Mouse (Mus musculus): ENCODE results near the gene 1700003F12Rik.

The 1700003F12Rik gene

DNA sequence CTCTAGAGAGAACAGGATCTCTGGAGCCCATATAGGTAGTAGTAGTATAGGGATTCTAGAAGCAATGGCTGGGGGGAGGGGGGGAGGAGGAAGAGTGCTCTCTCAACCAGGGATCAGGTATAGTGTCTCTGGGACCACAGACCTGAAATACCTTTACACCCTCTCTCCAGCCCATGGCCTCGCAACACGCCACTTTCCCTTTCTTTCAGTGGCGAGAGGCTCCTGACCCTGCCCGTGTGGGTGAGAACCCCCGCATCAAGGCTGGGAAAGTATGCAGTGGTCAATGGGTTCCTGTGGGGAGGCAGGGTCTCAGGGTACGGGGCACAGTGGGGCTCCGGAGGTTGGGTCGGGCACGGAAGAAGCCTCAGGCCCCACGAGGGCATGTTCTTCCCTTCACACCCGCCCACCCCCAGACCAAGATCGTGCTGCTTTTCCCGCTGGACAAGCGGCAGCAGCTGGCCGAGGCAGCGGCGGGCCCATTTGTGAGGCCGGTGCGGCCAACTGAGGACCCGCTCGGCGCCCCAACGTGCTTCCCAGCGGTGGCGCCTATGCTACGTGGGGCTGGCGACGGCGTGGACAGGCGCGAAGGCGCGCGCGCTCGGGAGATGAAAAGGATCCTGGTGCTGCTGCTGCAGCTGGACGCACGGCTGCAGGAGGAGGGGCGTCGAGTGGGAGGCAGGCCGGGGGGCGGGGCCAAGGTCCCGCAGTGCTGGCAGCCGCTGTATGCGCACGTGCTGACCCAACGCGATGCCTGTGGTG lies 2.4 kb downstream of the 1700003F12Rik start:
- peak; percentile 61 for DNase-seq (ENCODE audit: low read depth, low spot score)

GRCm38 (mm10) chr2:154549886-154550189 lies 3.0 kb downstream of the 1700003F12Rik start:
- DNase-seq (ENCODE audit: low read depth, low spot score) = no peak

GRCm38 (mm10) chr2:154550937-154551336 lies 4.1 kb downstream of the 1700003F12Rik start:
- no peak for DNase-seq (ENCODE audit: low read depth, low spot score)

DNA sequence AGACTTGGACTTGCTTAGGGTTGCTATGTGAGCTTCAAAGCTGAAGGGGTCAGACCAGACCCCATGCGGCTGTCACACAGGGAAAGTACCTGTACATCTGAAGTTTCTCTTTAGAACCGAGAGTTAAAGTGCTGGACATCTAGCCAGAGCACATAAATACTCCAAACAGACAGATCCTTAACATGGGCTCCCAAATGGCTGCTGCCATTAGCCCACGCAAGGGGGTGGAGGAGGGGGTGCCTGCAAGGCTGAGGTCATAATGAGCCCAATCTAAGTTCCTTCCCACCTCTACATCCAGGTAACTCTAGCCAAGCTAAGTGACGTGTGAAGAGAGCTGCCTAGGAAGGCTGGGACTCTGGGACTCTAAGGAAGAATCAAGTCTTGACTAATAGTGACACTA lies 4.6 kb downstream of the 1700003F12Rik start, which contains the start of gene Actl10:
Actl10 (plus strand) TSS at position 301 of the 400 bp plus-strand sequence.
- no peak for DNase-seq (ENCODE audit: low read depth, low spot score)

DNA sequence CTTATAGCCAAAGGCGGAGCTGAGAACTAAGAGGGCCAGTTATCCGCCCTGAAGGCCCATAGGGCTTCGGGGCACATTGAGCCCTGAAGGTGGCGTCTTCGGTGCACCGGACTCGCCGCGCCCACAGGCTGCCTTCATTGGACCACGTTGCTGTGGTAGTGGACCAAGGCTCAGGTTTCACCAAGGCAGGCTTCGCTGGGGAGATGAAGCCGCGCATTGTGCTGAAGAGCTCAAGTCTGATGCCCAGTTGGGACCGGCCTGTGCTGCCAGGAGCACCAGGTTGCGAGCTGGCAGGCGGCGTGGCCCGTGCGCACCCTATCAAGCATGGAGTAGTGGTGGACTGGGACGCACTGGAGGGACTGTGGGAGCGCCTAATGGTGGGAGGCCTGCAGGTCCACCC lies 5.0 kb downstream of the 1700003F12Rik start:
- no peak for DNase-seq (ENCODE audit: low read depth, low spot score)

GRCm38 (mm10) chr2:154552424-154552907 lies 5.6 kb downstream of the 1700003F12Rik start:
- DNase-seq (ENCODE audit: low read depth, low spot score) = peak; percentile 74

GRCm38 (mm10) chr2:154555235-154555634 lies 8.3 kb downstream of the 1700003F12Rik start:
- DNase-seq (ENCODE audit: low read depth, low spot score) = no peak

- no peak for DNase-seq (ENCODE audit: low read depth, low spot score)
These were observed 10.4 kb downstream of the 1700003F12Rik start for GRCm38 (mm10) chr2:154557184-154557832.

DNA sequence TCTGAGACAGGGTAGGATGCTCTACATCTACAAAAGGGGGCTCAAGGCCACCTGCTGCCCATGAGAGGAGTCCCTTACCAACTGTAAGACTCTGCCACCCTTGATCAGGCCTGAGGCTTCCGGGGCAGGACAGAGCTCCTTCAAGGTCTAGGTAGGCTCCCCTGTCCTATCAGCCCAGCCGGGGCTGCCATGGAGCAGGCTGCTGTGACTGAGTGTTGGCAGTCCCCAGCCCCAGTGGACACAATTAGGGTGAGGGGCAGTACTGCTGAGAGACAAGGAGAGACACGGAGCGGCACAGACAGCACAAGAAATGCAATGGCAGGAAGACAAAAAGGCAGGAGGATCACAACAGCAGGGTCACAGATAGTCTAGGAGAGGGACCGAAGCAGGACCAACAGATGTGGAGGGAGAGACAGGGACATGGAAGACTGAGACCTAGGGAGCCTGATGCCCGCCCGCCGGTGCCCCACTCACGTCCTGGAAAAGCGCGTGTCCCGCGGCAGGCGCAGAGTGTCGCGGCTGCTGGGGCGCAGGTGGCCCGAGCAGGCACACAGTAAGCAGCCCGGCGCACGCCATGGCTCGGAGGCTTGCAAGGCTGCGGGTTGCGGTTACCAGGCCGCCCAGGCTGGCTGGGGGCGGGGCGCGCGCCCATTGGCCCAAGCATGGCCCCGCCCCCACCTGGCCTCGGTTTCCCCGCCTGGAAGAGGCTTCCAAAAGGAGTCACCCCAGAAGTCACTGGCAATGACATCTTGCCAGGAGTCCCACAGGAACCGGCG lies 11.6 kb downstream of the 1700003F12Rik start, which contains the start of gene Necab3:
Necab3 (minus strand) TSS at position 627 of the 776 bp plus-strand sequence.
- peak; percentile 57 for DNase-seq (ENCODE audit: low read depth, low spot score)

DNA sequence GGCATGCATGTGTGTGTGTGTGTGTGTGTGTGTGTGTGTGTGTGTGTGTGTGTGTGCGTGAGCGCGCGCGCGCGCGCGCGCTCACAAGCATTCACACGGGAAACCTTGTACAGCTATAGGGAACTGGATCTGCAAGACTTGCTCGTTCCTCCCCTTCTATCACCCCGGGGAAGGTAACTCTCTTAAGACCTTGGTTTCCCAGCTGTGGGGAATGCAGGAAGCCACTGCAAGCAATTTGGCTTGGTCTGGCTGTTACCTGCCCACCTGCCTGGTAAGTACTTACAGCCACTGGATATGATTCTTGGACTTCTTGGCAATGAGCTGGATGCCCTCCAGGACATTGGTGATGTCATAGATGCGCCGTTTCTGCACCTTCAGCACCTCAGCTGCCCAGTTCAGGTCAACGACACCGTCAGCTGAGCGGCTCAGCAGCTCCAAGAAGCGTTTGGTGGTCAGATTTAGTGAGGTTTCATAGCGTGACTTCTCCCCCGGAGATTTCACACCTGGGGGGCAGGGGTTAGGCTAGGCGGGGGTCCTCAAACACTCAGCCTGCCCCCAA lies 16.8 kb downstream of the 1700003F12Rik start:
- no peak for DNase-seq (ENCODE audit: low read depth, low spot score)

- DNase-seq (ENCODE audit: low read depth, low spot score) = no peak
These were observed 18.7 kb downstream of the 1700003F12Rik start for GRCm38 (mm10) chr2:154565562-154565961.

DNA sequence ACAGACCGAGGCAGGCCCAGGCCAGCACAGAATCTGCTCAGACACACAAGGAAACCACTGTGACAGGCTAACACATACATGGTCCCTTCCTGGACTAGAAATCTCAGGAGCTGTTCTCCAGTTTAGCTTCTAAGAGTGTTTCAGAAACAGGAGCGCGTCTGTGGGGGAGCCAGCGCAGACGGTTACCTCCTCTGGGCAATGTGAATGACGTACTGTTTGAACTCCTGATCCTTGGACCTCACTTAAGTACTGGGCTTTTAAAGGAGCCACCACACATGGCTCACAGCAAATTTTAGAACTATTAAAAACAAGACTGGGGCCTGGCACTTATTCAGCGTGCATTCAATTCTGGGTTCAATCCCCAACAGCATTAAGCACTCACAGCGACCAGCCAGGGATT lies 19.8 kb downstream of the 1700003F12Rik start:
- no peak for DNase-seq (ENCODE audit: low read depth, low spot score)

GRCm38 (mm10) chr2:154567766-154568165 lies 20.9 kb downstream of the 1700003F12Rik start:
- no peak for DNase-seq (ENCODE audit: low read depth, low spot score)

GRCm38 (mm10) chr2:154568329-154569070 lies 21.6 kb downstream of the 1700003F12Rik start:
- peak; percentile 14 for DNase-seq (ENCODE audit: low read depth, low spot score)

- peak; percentile 71 for DNase-seq (ENCODE audit: low read depth, low spot score)
These were observed 22.3 kb downstream of the 1700003F12Rik start for GRCm38 (mm10) chr2:154569071-154569748.

DNA sequence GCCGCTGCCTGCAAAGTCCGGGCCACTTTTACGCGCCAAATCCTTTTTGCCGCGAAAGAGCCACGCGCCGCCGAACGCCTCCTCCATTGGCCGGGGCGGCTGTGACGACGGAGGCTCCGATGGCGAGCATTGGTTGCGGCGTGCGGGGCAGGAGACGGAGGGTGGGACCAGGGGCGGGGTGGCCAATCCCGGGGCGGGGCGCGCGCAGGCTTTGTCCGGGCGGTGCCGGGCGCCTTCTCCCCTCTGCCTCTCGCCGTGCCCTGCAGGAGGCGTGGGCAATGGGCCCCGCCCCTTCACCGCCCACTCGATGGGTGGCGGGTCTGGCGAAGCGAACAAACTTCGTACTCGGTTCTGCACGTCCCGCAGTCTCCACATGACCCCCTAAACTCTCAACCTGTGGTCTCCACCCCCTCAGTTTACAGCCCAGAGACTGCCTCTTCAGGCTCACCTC lies 23.0 kb downstream of the 1700003F12Rik start, which contains the start of gene E2f1:
E2f1 (minus strand) TSS at position 57 of the 451 bp plus-strand sequence.
- peak; percentile 97 for DNase-seq (ENCODE audit: low read depth, low spot score)

GRCm38 (mm10) chr2:154570666-154571065 lies 23.8 kb downstream of the 1700003F12Rik start:
- no peak for DNase-seq (ENCODE audit: low read depth, low spot score)

DNA sequence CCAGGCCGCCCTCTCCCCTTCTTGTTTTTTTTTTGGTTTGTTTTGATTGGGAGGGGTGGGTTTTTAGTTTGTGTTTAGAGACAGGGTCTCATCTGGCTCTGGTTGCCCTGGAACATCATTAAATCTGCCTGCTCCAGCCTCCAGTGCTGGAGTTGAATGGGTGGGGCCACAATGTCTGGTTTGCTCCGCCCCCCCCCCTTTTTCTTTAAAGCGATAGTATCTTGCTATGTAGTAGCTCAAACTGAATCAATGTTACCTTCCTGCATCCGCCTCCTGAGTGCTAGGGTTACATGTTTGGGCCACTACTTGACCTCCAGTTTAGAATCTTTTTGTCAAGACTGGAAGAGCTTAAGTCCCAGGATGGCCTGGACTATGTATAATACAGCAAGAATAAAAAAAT lies 24.4 kb downstream of the 1700003F12Rik start:
- DNase-seq (ENCODE audit: low read depth, low spot score) = no peak

- DNase-seq (ENCODE audit: low read depth, low spot score) = no peak
These were observed 25.1 kb downstream of the 1700003F12Rik start for GRCm38 (mm10) chr2:154571976-154572375.

DNA sequence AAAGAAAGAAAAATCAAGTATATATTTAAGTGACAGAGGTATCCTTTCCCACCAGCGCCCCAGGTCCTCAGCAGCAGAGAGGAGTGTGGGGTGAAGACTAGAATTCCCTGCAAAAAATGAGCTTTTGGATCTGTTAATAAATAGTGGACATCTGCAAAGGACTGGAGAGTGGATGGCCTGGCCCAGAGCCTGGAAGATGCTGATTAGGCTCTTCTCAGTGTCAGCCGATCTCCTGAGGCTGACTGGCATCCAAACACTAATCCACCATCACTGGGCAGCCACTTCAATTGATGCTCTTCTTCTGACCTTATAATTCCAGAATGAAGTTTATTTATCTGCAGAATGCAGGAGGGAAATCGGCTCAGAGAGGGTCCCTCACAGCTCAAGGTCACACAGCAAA lies 26.1 kb downstream of the 1700003F12Rik start:
- no peak for DNase-seq (ENCODE audit: low read depth, low spot score)
